Mouse (Mus musculus) lung, postnatal 0 days (tissue): ENCODE measurements around the gene Ddah1.

Experiments used
- CTCF ChIP-seq: IDR thresholded peaks from 2 replicates; pipeline ENCODE4 v1.5.1; 2016; ENCODE audit warnings: antibody characterized with exemption, mild to moderate bottlenecking
- EP300 ChIP-seq: IDR thresholded peaks from 2 replicates; pipeline ENCODE4 v1.6.1; 2016; ENCODE audit warnings: antibody characterized with exemption, mild to moderate bottlenecking, control low read depth

DNA sequence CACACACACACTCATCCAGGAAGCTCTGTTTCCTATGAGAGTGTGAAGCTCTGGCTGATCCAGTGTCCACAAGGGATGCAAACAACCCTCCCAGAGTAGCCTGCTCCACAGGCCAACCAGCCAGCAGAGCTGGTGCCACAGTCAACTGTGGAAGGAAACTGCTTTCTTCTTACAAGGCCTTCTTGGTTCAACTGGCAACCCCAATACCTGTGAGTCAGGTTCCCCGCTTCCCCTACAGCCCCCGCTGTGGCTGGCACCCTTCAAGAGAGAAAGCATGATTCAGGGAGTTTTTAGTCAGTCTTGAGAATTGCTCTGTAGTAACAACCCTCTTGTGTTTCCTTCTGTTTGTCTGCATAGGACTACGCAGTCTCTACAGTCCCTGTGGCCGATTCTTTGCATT, 94.3 kb downstream of the Ddah1 start:
- TF ChIP-seq EP300 (no peak), CTCF (no peak)
